Mouse (Mus musculus): ENCODE data around the gene Rbm41. TPM values are rescaled to one million over a fixed set of nuclear protein-coding genes. Genes with fewer than 3 reads are reported as not detected.

The Rbm41 gene
- polyA plus RNA-seq, 1 experiment from 2014 or later: 7.1 TPM

GRCm38 (mm10) chrX:139870300-139870711 is 128.1 kb downstream of the Rbm41 start:
- H3K27me3 ChIP-seq: peaks cover 30% of the 10 kb centered on the region; the same call in 1 of the 2 replicates
- H3K27ac ChIP-seq: no peak overlapping the region
- no peak overlapping the region for H3K9ac ChIP-seq (replicated peaks)
- no peaks in the 10 kb centered on the region for H3K36me3 ChIP-seq
- peak overlapping the region; percentile 66 for H3K4me2 ChIP-seq (replicated peaks)
- peak overlapping the region; percentile 60 for H3K4me3 ChIP-seq (replicated peaks)
- H3K4me1 ChIP-seq (replicated peaks): 0 out of 2 replicates have a peak, but pooled peaks cover 2% of the 10 kb centered on the region
- no peaks in the 10 kb centered on the region for H3K9me3 ChIP-seq
- WGBS: 22% methylated on average over 15 of the region's 15 CpGs
- ATAC-seq: peak; percentile 26; the same call in 1 of the 2 replicates

- Histone ChIP-seq H3K4me2 (replicated peaks) (no peak overlapping the region), H3K27me3 (peaks cover 26% of the 10 kb centered on the region), H3K4me1 (replicated peaks) (no peaks in the 10 kb centered on the region), H3K9me3 (no peaks in the 10 kb centered on the region), H3K27ac (no peak overlapping the region), H3K4me3 (replicated peaks) (no peak overlapping the region), H3K36me3 (no peaks in the 10 kb centered on the region), H3K9ac (replicated peaks) (no peak overlapping the region)
- ATAC-seq: no peak
- WGBS: 80% methylated on average over 5 of the region's 5 CpGs
Measured at GRCm38 (mm10) chrX:139859402-139859801, 139.0 kb downstream of the Rbm41 start.

GRCm38 (mm10) chrX:139854795-139855194 is 143.6 kb downstream of the Rbm41 start:
- H3K4me3 ChIP-seq (replicated peaks): no peak overlapping the region
- H3K27ac ChIP-seq: no peak overlapping the region
- ATAC-seq: no peak
- 94% methylated on average over 4 of the region's 4 CpGs for WGBS
- H3K27me3 ChIP-seq: peaks cover 15% of the 10 kb centered on the region; the same call in 1 of the 2 replicates
- no peaks in the 10 kb centered on the region for H3K36me3 ChIP-seq
- H3K4me2 ChIP-seq (replicated peaks): no peak overlapping the region
- H3K9me3 ChIP-seq: no peaks in the 10 kb centered on the region
- H3K4me1 ChIP-seq (replicated peaks): no peaks in the 10 kb centered on the region
- H3K9ac ChIP-seq (replicated peaks): no peak overlapping the region

- 82% methylated on average over 6 of the region's 6 CpGs for WGBS
- no peak for ATAC-seq
- Histone ChIP-seq H3K9ac (replicated peaks) (no peak overlapping the region), H3K4me2 (replicated peaks) (no peak overlapping the region), H3K27ac (no peak overlapping the region), H3K4me1 (replicated peaks) (no peaks in the 10 kb centered on the region), H3K27me3 (peaks cover 7% of the 10 kb centered on the region; the same call in 1 of the 2 replicates), H3K9me3 (no peaks in the 10 kb centered on the region), H3K4me3 (replicated peaks) (no peak overlapping the region), H3K36me3 (no peaks in the 10 kb centered on the region)
Measured at GRCm38 (mm10) chrX:139841091-139841490, 157.3 kb downstream of the Rbm41 start.

Other genes with a start within 250 kb of the Rbm41 start
- gene Ripply1, start 216.2 kb downstream of the Rbm41 start, polyA plus RNA-seq (2015; fragmentation: Nextera tagmentation; extraction: Ambion mirVana): 0.27 and 0.35 TPM in 2 replicates
- gene Cldn2, start 197.8 kb downstream of the Rbm41 start, polyA plus RNA-seq (2015; fragmentation: Nextera tagmentation; extraction: Ambion mirVana): 0.11 and 0.18 TPM in 2 replicates
- gene Morc4, start 126.9 kb downstream of the Rbm41 start, polyA plus RNA-seq (2015; fragmentation: Nextera tagmentation; extraction: Ambion mirVana): 3.7 and 3.8 TPM in 2 replicates
- 2.6 and 3.9 TPM in 2 replicates for gene Nup62cl, start 64.1 kb upstream of the Rbm41 start, polyA plus RNA-seq (2015; fragmentation: Nextera tagmentation; extraction: Ambion mirVana)
- not detected in 2 replicates for gene Pih1h3b, start 64.3 kb upstream of the Rbm41 start, polyA plus RNA-seq (2015; fragmentation: Nextera tagmentation; extraction: Ambion mirVana)

Data from midbrain, embryonic 13.5 days (tissue).